Mouse (Mus musculus) intestine, postnatal 0 days (tissue): ENCODE measurements around the gene Gmpr. TPM values are rescaled to one million over a fixed set of nuclear protein-coding genes. Genes with fewer than 3 reads are reported as not detected.
A peak's percentile ranks its signal among the peaks of the same experiment; 100 is the strongest.

Source experiments
- ATAC-seq: fragments of 200-750 bp; cut with Nextera tagmentation; 2 replicates; pipeline ENCODE4 v1.8.0; 2017; ENCODE audit warnings: mild to moderate bottlenecking, moderate TSS enrichment, moderate library complexity
- H3K27ac ChIP-seq: fragments of 300-500 bp; sonication (generic); 2 replicates; pipeline ENCODE4 v1.5.1; 2014; ENCODE audit warnings: mild to moderate bottlenecking, low read depth, low read length, moderate library complexity
- H3K27me3 ChIP-seq: fragments of 300-500 bp; sonication (generic); replicated peaks from 2 replicates; pipeline ENCODE4 v1.6.1; 2014; ENCODE audit warnings: low read length, mixed read lengths; ENCODE audit not compliant: control insufficient read depth, insufficient read depth
- H3K36me3 ChIP-seq: fragments of 300-500 bp; sonication (generic); 2 replicates; pipeline ENCODE4 v1.6.1; 2014; ENCODE audit warnings: mild to moderate bottlenecking, moderate library complexity; ENCODE audit not compliant: control insufficient read depth, insufficient read depth
- H3K4me1 ChIP-seq: fragments of 300-500 bp; sonication (generic); replicated peaks from 2 replicates; pipeline ENCODE4 v1.6.1; 2014; ENCODE audit warnings: antibody characterized with exemption, low read length, mixed read lengths; ENCODE audit not compliant: control insufficient read depth, insufficient read depth
- H3K4me2 ChIP-seq: fragments of 300-500 bp; sonication (generic); replicated peaks from 2 replicates; pipeline ENCODE4 v1.6.1; 2014; ENCODE audit warnings: low read depth, mild to moderate bottlenecking, moderate library complexity
- H3K4me3 ChIP-seq: fragments of 300-500 bp; sonication (generic); 2 replicates; pipeline ENCODE4 v1.5.1; 2014; ENCODE audit warnings: low read depth, low read length
- H3K9ac ChIP-seq: fragments of 300-500 bp; sonication (generic); 2 replicates; pipeline ENCODE4 v1.6.1; 2014; ENCODE audit warnings: mild to moderate bottlenecking, low read depth, low read length
- H3K9me3 ChIP-seq: fragments of 300-500 bp; sonication (generic); 2 replicates; pipeline ENCODE4 v1.6.1; 2016; ENCODE audit warnings: mixed run types; ENCODE audit not compliant: control insufficient read depth
- CTCF ChIP-seq: sonication (generic); IDR thresholded peaks from 2 replicates; pipeline ENCODE4 v1.5.1; 2016; ENCODE audit warnings: low read depth, mild to moderate bottlenecking, control low read depth, antibody characterized with exemption, moderate library complexity
- WGBS: fragments of 180-500 bp; shearing (Covaris S2); extraction: QIAGEN DNeasy Blood & Tissue Kit; methylation state at CpG from one replicate; pipeline ENCODE4 v1.1.7; 2014; 5-methylcytosine and 5-hydroxymethylcytosine counted together
- polyA plus RNA-seq: library from polyadenylated mRNA; unstranded; fragments of >200 nt; fragmentation: Nextera tagmentation; extraction: Ambion mirVana; gene quantifications from 2 replicates; pipeline ENCODE4 v1.2.1, GENCODE M21; 2015

Gmpr gene
- polyA plus RNA-seq, 1 experiment from 2014 or later, result 20.5 TPM

DNA sequence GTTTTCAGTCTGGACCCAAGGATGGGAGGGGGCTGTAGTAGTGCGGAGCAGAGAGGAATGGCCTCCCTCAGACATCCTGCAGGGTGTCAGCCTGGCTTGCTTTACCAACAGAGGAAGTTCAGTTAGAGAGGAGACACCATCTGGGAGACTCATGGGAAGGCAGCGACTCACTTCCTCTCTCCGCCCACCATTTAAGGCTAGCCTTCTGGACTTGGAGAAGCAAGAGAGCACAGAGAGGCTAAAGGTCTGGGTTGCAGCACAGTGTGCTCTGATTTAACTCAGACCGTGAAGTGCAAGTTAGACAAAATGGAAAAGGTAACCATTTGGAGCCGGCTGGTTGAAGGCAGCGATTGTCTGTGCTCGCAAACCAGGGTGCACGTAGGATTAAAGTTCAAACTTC is 5.3 kb downstream of the Gmpr start:
- no peak for TF ChIP-seq CTCF
- no peak for ATAC-seq
- no peak overlapping the region for H3K4me3 ChIP-seq
- H3K4me2 ChIP-seq, result no peak overlapping the region
- peaks cover 13% of the 10 kb centered on the region for H3K4me1 ChIP-seq
- H3K27ac ChIP-seq, result no peak overlapping the region
- H3K36me3 ChIP-seq, result no peaks in the 10 kb centered on the region
- H3K9me3 ChIP-seq, result no peaks in the 10 kb centered on the region
- no peak overlapping the region for H3K9ac ChIP-seq
- H3K27me3 ChIP-seq, result no peaks in the 10 kb centered on the region
- 64% methylated on average over 8 of the region's 8 CpGs for WGBS

DNA sequence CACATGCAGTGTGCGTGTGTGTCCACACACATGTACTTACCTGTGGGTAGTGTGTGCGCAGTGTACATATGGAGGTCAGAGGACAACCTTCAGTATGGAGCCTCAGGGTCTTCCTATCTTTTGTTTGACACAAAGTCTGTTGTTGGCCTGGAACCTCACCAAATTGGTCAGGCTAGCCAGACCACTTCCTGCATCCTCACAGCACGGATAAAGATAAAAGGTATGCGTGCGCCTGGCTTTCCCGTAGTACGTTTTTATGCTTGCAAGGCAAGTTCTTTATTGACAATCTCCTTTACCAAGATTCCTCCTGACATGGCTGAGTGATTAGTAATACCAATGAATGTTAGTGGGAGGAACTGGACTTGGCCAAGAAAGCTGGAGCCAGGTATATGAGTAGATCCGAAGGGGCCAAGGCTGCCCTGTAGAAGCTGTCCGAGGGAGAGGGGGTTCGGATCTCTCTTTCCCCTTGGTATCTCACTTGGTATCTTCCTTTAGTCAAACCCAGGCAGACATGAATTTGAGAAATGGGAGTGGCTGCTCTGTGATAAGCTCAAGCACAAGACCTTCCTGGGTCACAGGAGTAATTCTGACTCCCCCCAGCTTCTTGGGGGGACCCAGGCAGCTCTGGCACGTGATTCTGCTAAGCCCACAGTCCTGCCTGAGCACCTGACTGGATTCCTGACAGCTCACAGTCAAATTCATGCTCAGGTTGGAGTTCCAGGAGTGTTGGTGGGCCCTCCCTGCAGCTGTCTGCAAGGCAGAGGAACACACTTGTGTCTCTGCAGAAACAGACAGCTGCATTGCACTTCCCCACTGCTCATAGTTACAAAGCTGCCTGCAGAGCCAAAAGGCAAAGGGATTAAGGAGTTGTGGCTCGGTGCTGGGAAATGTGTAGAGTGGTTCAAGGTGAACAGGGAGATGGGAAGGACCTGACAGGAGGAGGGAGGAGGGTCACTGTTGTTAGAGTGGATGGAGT is 6.1 kb downstream of the Gmpr start:
- H3K4me3 ChIP-seq, result no peak overlapping the region
- no peaks in the 10 kb centered on the region for H3K27me3 ChIP-seq
- no peak for ATAC-seq
- 60% methylated on average over 12 of the region's 12 CpGs for WGBS
- no peak overlapping the region for H3K4me2 ChIP-seq
- H3K9me3 ChIP-seq, result no peaks in the 10 kb centered on the region
- no peak overlapping the region for H3K9ac ChIP-seq
- H3K27ac ChIP-seq, result no peak overlapping the region
- no peaks in the 10 kb centered on the region for H3K36me3 ChIP-seq
- TF ChIP-seq CTCF, result no peak
- H3K4me1 ChIP-seq, result peaks cover 13% of the 10 kb centered on the region

DNA sequence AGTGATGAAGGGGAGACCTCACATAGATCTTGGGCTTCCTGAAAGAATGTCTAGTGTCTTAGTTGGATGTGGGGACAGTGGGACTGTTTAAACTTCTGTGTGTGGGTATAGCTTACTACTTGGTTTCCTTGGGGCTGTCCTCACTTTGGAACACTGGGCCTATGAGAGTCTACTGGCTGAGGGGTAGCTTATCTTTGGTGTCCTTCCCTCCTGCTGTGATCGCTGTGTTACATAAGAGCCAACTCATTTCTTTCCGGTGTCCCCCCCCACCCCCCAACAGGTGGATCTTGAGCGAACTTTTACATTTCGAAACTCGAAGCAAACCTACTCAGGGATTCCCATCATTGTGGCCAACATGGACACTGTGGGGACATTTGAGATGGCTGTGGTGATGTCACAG is 6.9 kb downstream of the Gmpr start:
- Histone ChIP-seq H3K9me3 (no peaks in the 10 kb centered on the region), H3K4me1 (peaks cover 13% of the 10 kb centered on the region), H3K36me3 (no peaks in the 10 kb centered on the region), H3K27me3 (no peaks in the 10 kb centered on the region), H3K9ac (no peak overlapping the region), H3K4me2 (no peak overlapping the region), H3K4me3 (no peak overlapping the region), H3K27ac (no peak overlapping the region)
- no peak for TF ChIP-seq CTCF
- ATAC-seq, result no peak
- WGBS, result 90% methylated on average over 5 of the region's 5 CpGs

DNA sequence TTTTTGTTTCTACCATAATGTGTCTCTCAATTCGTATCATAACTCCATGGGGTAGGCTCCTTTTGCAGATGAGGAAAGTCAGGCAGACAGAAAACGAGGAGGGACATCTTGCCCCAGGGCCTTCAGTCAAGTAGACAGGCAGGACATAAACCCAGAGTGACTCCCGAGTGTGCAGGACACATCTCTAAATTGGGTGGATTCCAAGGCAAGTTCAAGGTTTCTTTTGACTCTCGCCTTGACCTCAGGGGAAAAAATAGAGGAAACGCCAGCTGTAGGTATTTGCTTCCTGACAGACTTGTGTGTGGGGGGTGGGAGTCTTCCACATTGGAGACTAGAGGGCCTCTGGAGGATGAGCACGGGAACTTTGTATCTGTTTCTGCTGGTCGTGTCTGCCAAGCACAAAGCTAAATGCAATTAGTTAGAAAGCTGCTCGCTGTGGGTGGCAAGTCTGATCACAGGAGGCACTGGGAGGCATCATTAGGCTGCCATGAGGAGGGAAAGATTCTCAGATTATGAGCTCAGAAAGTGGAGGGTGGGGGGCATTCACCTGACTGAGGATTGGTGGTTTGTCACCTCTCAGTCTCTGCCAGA is 7.7 kb downstream of the Gmpr start:
- Histone ChIP-seq H3K27me3 (no peaks in the 10 kb centered on the region), H3K27ac (no peak overlapping the region)

DNA sequence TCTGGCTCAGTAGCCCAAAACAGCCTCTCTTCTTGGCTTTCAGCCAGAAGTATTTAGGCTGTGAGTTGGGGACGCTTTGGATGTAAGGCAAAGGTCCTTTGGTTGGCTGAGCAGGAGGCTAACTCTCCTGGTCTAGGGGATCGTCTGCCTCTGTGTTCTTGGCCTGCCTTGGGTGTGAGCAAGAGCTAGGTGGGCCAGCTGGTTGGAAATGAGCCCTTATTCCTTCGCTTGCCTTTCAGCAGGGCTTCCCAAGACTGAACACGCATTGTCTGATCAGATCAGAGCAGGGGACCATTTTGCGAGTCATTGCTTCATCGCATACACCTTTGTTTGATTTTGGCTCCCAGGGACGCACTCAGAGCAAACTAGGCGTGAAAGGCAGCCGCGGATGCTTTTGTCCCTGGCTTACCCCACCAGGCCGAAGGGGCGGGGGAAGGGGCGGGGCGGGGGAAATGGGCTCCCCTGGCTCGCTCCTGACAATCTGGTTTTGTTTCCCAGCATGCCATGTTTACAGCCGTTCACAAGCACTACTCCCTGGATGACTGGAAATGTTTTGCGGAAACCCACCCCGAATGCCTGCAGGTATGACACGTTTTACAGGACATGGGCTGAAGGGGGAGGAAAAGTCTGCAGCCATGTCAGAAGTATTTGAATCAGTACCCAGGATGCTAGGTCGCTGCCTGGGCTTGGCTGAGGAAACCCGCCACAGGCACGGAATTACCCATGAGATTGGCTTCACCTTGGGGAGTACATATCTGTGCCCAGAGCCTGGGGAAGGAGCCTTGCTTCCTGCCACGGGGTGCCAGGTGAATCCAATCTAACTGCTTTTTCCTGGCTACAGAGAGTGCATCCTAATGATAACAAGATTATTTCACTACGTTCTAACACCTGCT is 9.5 kb downstream of the Gmpr start:
- H3K9me3 ChIP-seq, result no peaks in the 10 kb centered on the region
- 0 out of 2 replicates have a peak overlapping the region, but pooled peaks have one; percentile 7 for H3K4me3 ChIP-seq
- peak overlapping the region; percentile 58 for H3K4me2 ChIP-seq
- H3K36me3 ChIP-seq, result no peaks in the 10 kb centered on the region
- peaks cover 13% of the 10 kb centered on the region for H3K4me1 ChIP-seq
- H3K9ac ChIP-seq, result 0 out of 2 replicates have a peak overlapping the region, but pooled peaks have one; percentile 26
- 12% methylated on average over 24 of the region's 24 CpGs for WGBS
- H3K27me3 ChIP-seq, result no peaks in the 10 kb centered on the region
- no peak for TF ChIP-seq CTCF
- no peak for ATAC-seq
- H3K27ac ChIP-seq, result no peak overlapping the region

More for the DNA sequence above, 7.7 kb downstream of the Gmpr start:
- peaks cover 13% of the 10 kb centered on the region for H3K4me1 ChIP-seq
- no peaks in the 10 kb centered on the region for H3K36me3 ChIP-seq
- 50% methylated on average over 8 of the region's 8 CpGs for WGBS
- H3K9ac ChIP-seq, result no peak overlapping the region
- H3K4me2 ChIP-seq, result no peak overlapping the region
- no peaks in the 10 kb centered on the region for H3K9me3 ChIP-seq
- no peak for ATAC-seq
- no peak overlapping the region for H3K4me3 ChIP-seq
- no peak for TF ChIP-seq CTCF

DNA sequence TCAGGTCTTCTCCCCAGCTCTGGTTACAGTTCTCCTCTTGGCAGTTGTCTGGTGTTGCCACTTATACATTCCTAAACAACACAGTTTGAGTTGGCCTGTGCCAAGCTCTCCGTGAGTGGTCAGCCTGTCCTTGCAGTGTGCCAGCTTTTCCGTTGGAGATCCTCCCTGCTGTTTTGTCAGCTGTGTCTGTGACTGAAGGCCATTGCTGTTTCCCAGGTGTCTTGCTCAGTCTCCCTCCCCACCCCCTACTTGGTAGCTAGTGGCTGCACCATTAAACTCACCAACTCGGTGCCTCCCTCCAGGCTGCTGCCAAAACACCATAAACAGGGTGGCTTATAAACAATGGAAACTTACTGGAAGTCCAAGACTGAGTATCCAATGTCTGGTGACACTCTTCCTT is 17.1 kb downstream of the Gmpr start:
- H3K27me3 ChIP-seq, result no peaks in the 10 kb centered on the region
- no peak overlapping the region for H3K4me3 ChIP-seq
- H3K9me3 ChIP-seq, result no peaks in the 10 kb centered on the region
- H3K9ac ChIP-seq, result no peak overlapping the region
- no peaks in the 10 kb centered on the region for H3K36me3 ChIP-seq
- 59% methylated on average over 3 of the region's 3 CpGs for WGBS
- no peaks in the 10 kb centered on the region for H3K4me1 ChIP-seq
- no peak for ATAC-seq
- H3K27ac ChIP-seq, result no peak overlapping the region
- no peak for TF ChIP-seq CTCF
- no peak overlapping the region for H3K4me2 ChIP-seq
